Mouse (Mus musculus) brain, embryonic 14.5 days (tissue): ENCODE data around the gene Ebf4.

ENCODE experiments used
- CTCF ChIP-seq: fragments of 200-500 bp; IDR thresholded peaks from 2 replicates; pipeline ENCODE4 v1.5.1; 2012; ENCODE audit warnings: inconsistent platforms, mild to moderate bottlenecking, moderate library complexity, borderline replicate concordance; ENCODE audit not compliant: insufficient read depth, insufficient read length; ENCODE audit errors: extremely low read depth
- POLR2A ChIP-seq: fragments of 200-500 bp; IDR thresholded peaks from 2 replicates; pipeline ENCODE4 v1.6.1; 2012; ENCODE audit warnings: mild to moderate bottlenecking, inconsistent platforms, borderline replicate concordance; ENCODE audit not compliant: poor library complexity, insufficient read depth, insufficient read length, severe bottlenecking; ENCODE audit errors: extremely low read depth

GRCm38 (mm10) chr2:130256762-130257161, 38.2 kb upstream of the Ebf4 start:
- TF ChIP-seq CTCF (no peak), POLR2A (no peak)
